ENCODE assay signal across 8 mouse cellular contexts in genomic region chr1:90204821-90205220, GRCm38 (mm10). TPM values are rescaled to one million over a fixed set of nuclear protein-coding genes. Genes with fewer than 3 reads are reported as not detected.
DNase-seq lines count a peak whose midpoint lies in the region; ATAC-seq and TF ChIP-seq lines count a peak whose summit lies in the region.

No protein-coding gene starts in this region.

- peak overlapping the region; percentile 60 for H3K9ac ChIP-seq in lung, embryonic 14.5 days
- H3K9ac ChIP-seq in forebrain, embryonic 12.5 days, result peak overlapping the region; percentile 62
- H3K9ac ChIP-seq in limb, embryonic 11.5 days (ENCODE audit: low read length), result peak overlapping the region; percentile 79

- peak overlapping the region; percentile 61 for H3K4me2 ChIP-seq in lung, embryonic 14.5 days
- peak overlapping the region; percentile 65 for H3K4me2 ChIP-seq in forebrain, embryonic 12.5 days
- peak overlapping the region; percentile 65 for H3K4me2 ChIP-seq in limb, embryonic 11.5 days (ENCODE audit: low read depth, severe bottlenecking)

- no peak for ATAC-seq in lung, embryonic 14.5 days (ENCODE audit: insufficient read depth)
- no peak for ATAC-seq in forebrain, embryonic 12.5 days (ENCODE audit: low FRiP score)
- ATAC-seq in limb, embryonic 11.5 days (ENCODE audit: insufficient number of reproducible peaks, low FRiP score, low TSS enrichment, low read depth), result no peak
- no peak for ATAC-seq in megakaryocyte progenitor cell, adult 5-6 weeks (replicated peaks; ENCODE audit: poor library complexity)

- 0 out of 2 replicates have a peak, but pooled peaks cover 9% of the 10 kb centered on the region for H3K4me1 ChIP-seq in lung, embryonic 14.5 days (ENCODE audit: insufficient read depth)
- H3K4me1 ChIP-seq in forebrain, embryonic 12.5 days, result peaks cover 75% of the 10 kb centered on the region
- H3K4me1 ChIP-seq in limb, embryonic 11.5 days (ENCODE audit: control insufficient read depth, insufficient read depth, low read length), result peaks cover 17% of the 10 kb centered on the region
- no peaks in the 10 kb centered on the region; the same call in none of the 2 replicates for H3K4me1 ChIP-seq in small intestine, adult 2 months (ENCODE audit: control insufficient read depth, insufficient read depth, insufficient read length, low read length)

- TF ChIP-seq CTCF in lung, embryonic 14.5 days (IDR thresholded peaks at IDR 0.05; ENCODE audit: low read depth), result no peak
- no peak for TF ChIP-seq CTCF in small intestine, adult 2 months (IDR thresholded peaks at IDR 0.05; ENCODE audit: extremely low read depth, insufficient read length, insufficient replicate concordance, low read depth, low read length)

- H3K27me3 ChIP-seq in lung, embryonic 14.5 days (ENCODE audit: insufficient read depth, low read length), result peaks cover 23% of the 10 kb centered on the region
- H3K27me3 ChIP-seq in forebrain, embryonic 12.5 days, result peaks cover 19% of the 10 kb centered on the region
- peaks cover 2% of the 10 kb centered on the region; the same call in 1 of the 2 replicates for H3K27me3 ChIP-seq in limb, embryonic 11.5 days (ENCODE audit: control insufficient read depth, insufficient read depth, low read length)
- no peaks in the 10 kb centered on the region for H3K27me3 ChIP-seq in small intestine, adult 2 months (ENCODE audit: control insufficient read depth, insufficient read depth, low read length)

- WGBS in lung, embryonic 14.5 days, result 32% methylated on average over 1 of the region's 1 CpGs
- 9% methylated on average over 1 of the region's 1 CpGs for WGBS in forebrain, embryonic 12.5 days
- WGBS in limb, embryonic 11.5 days, result 52% methylated on average over 1 of the region's 1 CpGs
- 51% methylated on average over 1 of the region's 1 CpGs for WGBS in small intestine, adult 2 months

- H3K4me3 ChIP-seq in lung, embryonic 14.5 days (ENCODE audit: low read depth, low read length), result peak overlapping the region; percentile 44
- H3K4me3 ChIP-seq in forebrain, embryonic 12.5 days (replicated peaks), result peak overlapping the region; percentile 49
- H3K4me3 ChIP-seq in limb, embryonic 11.5 days (ENCODE audit: low read depth, low read length), result peak overlapping the region; percentile 52
- peak overlapping the region; percentile 52 for H3K4me3 ChIP-seq in small intestine, adult 2 months (ENCODE audit: low read depth, low read length)

- no peak for DNase-seq in lung, embryonic 14.5 days
- DNase-seq in lung, adult 18-20 months, result no peak
- peak; percentile 29 for DNase-seq in limb, embryonic 11.5 days (ENCODE audit: low spot score)
- no peak for DNase-seq in cerebellum, postnatal 36 days
- DNase-seq in spleen, adult 12 weeks (ENCODE audit: low spot score), result no peak

- TF ChIP-seq POLR2A in small intestine, adult 2 months (IDR thresholded peaks at IDR 0.05; ENCODE audit: low read depth, low read length), result no peak

- no peaks in the 10 kb centered on the region for H3K36me3 ChIP-seq in lung, embryonic 14.5 days (ENCODE audit: insufficient read depth)
- peaks cover 3% of the 10 kb centered on the region; the same call in 1 of the 2 replicates for H3K36me3 ChIP-seq in forebrain, embryonic 12.5 days (replicated peaks)
- H3K36me3 ChIP-seq in limb, embryonic 11.5 days (ENCODE audit: control insufficient read depth, insufficient read depth, low read length), result no peaks in the 10 kb centered on the region
- no peaks in the 10 kb centered on the region for H3K36me3 ChIP-seq in small intestine, adult 2 months (ENCODE audit: control insufficient read depth, insufficient read depth, low read length)

- peak overlapping the region; percentile 72 for H3K27ac ChIP-seq in lung, embryonic 14.5 days (ENCODE audit: low read depth)
- peak overlapping the region; percentile 90 for H3K27ac ChIP-seq in forebrain, embryonic 12.5 days
- H3K27ac ChIP-seq in limb, embryonic 11.5 days (replicated peaks; ENCODE audit: low read depth, low read length), result peak overlapping the region; percentile 53; the same call in 1 of the 2 replicates
- H3K27ac ChIP-seq in small intestine, adult 2 months (ENCODE audit: insufficient read depth, low read depth, low read length), result no peak overlapping the region

- no peaks in the 10 kb centered on the region for H3K9me3 ChIP-seq in lung, embryonic 14.5 days (ENCODE audit: low read depth, low read length)
- no peaks in the 10 kb centered on the region for H3K9me3 ChIP-seq in forebrain, embryonic 12.5 days
- no peaks in the 10 kb centered on the region for H3K9me3 ChIP-seq in limb, embryonic 11.5 days (ENCODE audit: control insufficient read depth, low read length)

RNA-seq across cellular contexts. Expression of gene Ackr3, which starts 1.0 kb away (rescaled TPM):
- polyA plus RNA-seq in lung, embryonic 14.5 days (2014; fragmentation: Nextera tagmentation; extraction: Ambion mirVana), result 22.6 and 24.3 TPM in 2 replicates
- 25.5 and 28.7 TPM in 2 replicates for polyA plus RNA-seq in forebrain, embryonic 12.5 days (2016; fragmentation: Nextera tagmentation; extraction: Ambion mirVana)
- polyA plus RNA-seq in limb, embryonic 11.5 days (2014; fragmentation: Nextera tagmentation; extraction: Ambion mirVana), result 22.5 and 26.0 TPM in 2 replicates
- polyA plus RNA-seq in small intestine, adult 2 months (2012; rRNA removed), result 21.7 and 22.5 TPM in 2 replicates
- total RNA-seq in megakaryocyte progenitor cell, adult 5-6 weeks (2015), result not detected in 2 replicates
- total RNA-seq in megakaryocyte progenitor cell, adult 5-6 weeks (2017), result not detected in 2 replicates

RNA-seq across cellular contexts. Expression of gene Iqca, which starts 51.6 kb away (rescaled TPM):
- polyA plus RNA-seq in lung, embryonic 14.5 days (2014; fragmentation: Nextera tagmentation; extraction: Ambion mirVana), result 0.11 and 0.14 TPM in 2 replicates
- 0.56 TPM in 1 of 2 replicates, not detected in the other for polyA plus RNA-seq in forebrain, embryonic 12.5 days (2016; fragmentation: Nextera tagmentation; extraction: Ambion mirVana)
- 0.18 and 0.27 TPM in 2 replicates for polyA plus RNA-seq in limb, embryonic 11.5 days (2014; fragmentation: Nextera tagmentation; extraction: Ambion mirVana)
- polyA plus RNA-seq in small intestine, adult 2 months (2012; rRNA removed), result not detected in 2 replicates
- not detected in 2 replicates for total RNA-seq in megakaryocyte progenitor cell, adult 5-6 weeks (2015)
- not detected in 2 replicates for total RNA-seq in megakaryocyte progenitor cell, adult 5-6 weeks (2017)
